Mouse (Mus musculus): Measurements from ENCODE around the gene A030003K21Rik.
"Not testable (repeated sequence)": the region's sequence is repeated elsewhere in the genome, so short reads cannot be mapped to it uniquely, and the experiment has no call there.

Gene A030003K21Rik

DNA sequence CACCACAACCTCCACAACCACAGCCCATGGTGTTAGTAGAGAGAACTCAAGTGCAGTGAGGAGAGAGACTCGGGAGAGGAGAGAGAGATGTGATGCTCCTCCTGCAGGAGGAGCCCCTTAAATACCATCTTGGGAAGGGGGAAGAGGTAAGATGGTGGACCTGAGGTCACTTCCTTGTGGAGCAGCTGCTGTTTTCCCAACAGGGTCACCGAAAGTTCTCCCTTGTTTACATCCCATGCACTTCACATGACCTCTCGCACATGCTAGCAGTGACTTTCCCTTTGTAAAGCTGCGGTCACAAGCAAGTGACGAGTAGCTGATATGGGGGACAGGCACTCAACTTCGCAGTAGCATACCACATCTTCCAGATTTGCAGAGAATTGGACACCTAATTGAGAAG lies at the start of gene A030003K21Rik:
A030003K21Rik (minus strand) TSS at position 94 of the 400 bp plus-strand sequence.
- not testable (repeated sequence) for DNase-seq

DNA sequence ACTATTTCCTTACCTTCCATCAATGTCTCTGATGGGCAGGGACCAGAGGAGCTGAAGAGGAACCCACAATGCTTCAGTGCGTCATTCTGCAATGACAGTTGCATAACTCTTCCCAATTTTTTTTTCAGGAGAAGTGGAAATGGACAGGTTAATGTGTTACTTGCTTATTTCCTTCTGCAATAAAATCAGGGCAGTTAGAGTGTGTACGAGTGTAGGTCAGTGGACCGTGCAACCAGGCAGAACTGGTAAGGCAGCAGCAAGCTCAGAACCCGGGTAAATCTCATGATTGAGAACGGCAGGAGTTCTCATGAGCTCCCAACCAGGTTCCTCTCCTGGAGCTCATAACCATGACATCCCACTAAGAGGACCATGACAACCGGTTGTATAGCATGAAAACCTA lies 48.9 kb upstream of the A030003K21Rik start:
- DNase-seq, result no peak

DNA sequence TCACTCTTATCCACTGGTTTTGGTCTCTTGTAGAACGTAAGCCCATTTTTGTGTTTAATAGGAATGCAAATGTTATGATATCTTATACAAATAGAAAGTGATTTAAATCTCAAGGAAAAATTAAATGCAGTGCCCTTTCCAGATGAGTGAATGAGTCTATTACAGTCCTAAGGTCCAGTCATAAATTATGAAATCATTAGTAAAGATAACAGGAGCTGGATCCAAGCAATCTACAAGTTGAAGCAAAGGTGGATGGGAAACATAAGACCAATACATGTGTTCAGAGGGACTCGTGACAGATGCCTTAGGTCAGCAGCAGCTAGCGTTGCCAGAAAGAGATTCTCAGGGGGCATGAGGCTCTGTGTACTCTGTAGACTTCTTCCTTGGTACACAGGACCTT lies 48.4 kb upstream of the A030003K21Rik start:
- no peak for DNase-seq

DNA sequence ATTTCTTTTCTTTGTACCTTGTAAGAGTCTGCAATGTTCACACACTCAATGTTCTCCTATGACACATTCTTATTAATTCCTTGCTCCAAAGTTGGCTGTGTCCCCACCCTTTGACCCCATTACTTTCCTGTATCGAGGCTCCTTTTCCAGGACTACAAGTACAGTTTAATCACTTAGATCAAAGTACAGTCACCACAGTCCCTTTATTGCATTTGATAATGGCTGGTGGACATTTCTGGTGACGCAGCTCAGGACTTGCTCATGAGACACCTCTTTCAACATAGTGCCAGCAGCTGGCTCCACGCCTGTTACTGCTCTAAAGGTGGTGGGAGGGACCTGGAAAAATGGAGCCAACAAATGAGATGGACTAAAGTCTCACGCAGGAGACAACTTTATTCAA lies 47.9 kb upstream of the A030003K21Rik start:
- DNase-seq, result no peak

DNA sequence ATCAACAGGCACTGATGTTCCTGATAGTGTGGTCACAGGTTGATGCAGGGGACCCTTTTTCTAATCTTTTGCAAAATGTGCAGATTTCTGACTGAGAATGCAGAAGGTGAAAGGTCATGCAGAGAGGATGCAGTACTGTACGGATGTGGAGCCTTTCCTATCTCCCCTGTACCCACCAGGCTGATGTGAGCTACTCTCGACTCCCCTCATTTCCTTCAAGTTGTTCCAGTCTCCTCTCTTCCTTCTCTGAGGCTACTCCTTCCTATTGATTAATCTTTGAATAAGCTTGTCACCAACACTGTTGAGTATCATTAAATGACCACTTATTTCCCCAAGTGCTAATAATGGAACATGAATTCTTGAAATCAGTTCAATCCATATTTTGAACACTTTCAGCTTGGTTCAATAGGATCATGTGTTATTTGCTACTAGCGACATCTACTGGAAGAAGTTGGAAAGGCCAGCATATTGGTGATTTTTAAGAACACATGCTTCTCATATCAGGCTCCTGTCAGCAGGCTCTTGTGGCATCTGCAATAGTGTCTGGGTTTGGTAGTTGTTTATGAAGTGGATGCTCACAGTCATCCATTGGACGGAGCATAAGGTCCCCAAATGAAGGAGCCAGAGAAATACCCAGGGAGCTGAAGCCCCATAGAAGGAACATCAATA lies 44.5 kb upstream of the A030003K21Rik start:
- DNase-seq, result no peak

DNA sequence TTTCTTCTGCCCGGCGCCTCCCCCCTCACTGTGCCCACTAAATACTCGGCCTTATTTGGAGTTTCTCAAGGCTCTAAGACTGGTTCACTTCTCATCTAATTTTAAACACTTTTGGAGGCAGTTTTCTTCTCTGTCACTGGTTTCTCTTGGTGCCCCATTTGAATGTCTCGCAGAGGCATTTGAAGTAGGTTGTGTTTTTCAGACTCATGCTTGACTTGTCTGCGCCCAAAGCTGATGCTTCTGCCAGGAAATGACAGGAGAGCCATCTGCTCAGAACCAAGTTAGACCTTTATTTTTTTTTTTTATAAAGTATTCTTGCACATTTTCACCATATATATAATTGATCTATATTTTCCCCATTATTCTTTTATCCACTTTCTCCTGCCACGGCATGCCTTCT lies 43.5 kb upstream of the A030003K21Rik start:
- no peak for DNase-seq

DNA sequence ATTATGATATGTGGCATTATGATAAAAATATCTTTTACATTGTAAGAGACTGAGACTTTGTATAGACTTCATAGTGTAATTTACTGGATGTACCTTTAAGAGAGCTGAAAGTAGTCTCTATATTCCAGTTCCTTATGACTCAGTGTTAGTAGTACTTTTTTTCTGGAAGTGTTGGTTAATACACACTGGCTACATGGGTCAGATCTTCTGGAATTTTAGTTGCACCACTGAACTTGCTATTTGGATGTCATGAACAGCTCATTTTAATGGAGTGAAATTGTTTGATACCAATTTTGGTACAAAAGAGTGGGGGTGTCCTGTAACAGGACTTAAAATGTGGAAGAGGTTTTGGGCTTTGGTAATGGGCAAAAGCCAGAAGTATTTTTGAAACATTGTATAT lies 34.7 kb upstream of the A030003K21Rik start:
- DNase-seq, result no peak

DNA sequence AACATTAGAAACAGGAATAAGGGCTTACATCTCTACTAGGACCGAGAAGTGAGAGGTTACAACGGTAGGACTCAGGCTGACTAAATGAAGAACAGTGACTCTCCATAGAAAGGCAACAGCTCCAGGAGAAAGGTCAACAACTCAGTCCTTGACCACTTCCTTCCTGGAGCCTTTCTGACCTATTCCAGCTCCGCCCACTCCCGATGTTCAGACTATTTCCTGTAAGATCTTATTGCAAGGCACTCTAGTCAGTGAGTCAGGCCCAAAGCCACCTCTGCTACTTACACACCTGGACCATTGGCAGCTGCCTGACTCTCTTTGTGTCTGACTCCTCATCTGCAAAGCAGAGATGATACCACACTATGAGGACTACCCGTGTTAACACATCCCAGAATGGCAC lies 32.6 kb upstream of the A030003K21Rik start:
- DNase-seq, result no peak

DNA sequence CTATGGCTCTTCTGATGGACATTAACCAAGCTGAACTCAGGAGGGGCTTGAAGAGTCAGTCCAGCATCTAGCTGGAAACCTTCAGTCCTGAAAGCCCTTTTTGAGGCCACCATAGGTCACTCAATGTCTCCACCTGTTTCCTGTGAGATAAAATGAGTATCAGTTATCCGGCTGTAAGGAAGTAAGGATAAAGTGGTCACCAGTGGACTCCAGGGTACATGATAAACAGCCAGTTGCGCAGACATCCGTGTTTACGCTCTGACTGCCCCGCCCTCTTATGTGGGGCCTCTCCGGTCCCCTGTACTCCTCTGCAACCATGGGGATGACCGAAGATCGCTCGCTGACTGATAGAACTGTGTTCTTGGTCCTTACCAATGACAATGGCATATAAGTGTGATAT lies 31.2 kb upstream of the A030003K21Rik start:
- DNase-seq, result no peak

DNA sequence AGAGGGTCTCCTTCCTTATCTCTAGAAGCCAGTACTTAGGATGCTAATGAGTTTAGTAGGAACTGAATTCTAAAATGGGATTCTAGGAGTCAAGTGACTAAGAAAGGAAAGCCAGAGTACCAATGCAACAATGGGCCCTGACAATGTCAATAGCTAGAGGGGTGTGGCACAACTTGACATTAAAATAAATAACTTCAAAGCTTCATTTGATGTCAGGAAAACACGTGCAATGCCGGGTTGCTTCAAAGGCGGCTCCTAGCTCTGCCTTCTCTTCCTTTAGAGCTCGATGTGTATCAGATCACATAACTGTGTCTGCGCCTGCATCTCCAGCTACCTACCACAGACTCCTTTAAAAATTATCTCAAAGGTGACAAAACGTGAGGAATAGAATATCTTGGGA lies 30.7 kb upstream of the A030003K21Rik start:
- DNase-seq, result peak in 1 of 2 experiments; percentile 14

DNA sequence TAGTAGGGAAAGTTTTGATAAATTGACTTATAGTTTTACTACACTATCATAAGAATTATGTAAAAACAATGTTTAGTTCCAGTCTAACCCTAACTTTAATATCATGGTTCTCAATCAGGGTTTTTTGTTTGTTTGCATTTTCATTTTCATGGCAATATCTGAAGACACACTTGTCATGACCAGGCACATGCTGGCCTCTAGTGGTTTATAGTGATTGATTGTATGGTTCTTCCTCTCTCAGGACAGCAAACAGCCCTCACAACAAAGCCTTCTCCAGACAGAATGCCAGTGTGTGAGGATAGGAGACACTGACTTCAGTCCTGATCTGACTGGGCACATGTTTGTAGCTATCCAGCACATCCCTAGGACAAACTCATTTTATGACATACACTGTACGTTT lies 30.1 kb upstream of the A030003K21Rik start:
- no peak for DNase-seq

DNA sequence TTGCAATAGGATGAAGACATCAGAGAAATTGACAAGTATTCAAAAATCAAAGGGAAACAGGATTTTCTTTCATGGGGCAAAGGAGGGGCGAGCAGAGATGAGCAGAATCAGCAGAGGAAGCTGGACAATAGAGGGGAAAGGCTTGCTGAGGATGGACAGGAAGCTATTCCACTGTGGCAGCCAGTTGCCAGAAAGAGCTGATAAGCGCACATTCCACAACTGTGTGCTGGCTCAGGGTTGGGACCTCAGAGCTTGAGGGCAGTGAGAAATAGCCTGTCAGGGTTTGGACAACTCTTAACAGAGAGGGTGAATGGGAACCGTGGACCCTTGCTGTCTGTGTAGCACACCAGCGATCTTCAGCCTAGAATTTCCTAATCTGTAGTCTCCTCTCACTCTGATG lies 28.9 kb upstream of the A030003K21Rik start:
- DNase-seq, result no peak

DNA sequence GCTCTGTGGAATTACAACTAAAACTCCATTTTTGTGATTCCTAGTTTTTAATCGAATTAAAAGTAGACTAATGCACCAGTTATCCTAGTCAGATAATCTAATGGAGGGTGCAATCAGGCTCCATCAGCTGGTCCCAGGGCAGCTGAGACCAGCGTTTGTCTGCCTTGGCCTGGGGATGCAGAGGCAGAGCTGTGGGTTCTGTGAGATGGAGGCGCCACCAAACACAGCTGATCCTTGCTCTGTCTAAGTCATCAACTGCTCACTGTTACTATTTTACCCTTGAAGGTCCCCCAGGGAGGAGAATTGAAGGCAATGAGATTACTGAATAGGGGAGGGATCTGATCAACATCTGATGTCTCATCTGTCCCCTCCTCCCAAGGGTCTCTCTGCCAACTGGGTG lies 23.2 kb upstream of the A030003K21Rik start:
- DNase-seq, result no peak

DNA sequence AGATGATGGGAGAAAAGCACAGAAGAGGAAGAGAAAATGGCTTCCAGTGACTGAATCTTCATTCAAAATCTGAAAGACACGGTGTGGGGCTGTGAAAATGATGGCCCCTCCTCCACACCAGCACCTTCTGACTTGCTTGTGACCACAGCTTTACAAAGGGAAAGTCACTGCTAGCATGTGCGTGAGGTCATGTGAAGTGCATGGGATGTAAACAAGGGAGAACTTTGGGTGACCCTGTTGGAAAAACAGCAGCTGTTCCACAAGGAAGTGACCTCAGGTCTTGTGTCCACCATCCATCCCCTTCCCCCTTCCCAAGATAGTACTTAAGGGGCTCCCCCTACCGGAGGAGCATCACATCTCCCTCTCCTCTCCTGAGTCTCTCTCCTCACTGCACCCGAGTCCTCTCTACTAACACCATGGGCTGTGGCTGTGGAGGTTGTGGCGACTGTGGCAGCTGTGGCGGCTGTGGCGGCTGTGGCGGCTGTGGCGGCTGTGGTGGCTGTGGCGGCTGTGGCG lies 16.7 kb upstream of the A030003K21Rik start, which contains the start of gene Gm47955:
Gm47955 (plus strand) TSS at position 417 of the 516 bp plus-strand sequence.
- no peak for DNase-seq

DNA sequence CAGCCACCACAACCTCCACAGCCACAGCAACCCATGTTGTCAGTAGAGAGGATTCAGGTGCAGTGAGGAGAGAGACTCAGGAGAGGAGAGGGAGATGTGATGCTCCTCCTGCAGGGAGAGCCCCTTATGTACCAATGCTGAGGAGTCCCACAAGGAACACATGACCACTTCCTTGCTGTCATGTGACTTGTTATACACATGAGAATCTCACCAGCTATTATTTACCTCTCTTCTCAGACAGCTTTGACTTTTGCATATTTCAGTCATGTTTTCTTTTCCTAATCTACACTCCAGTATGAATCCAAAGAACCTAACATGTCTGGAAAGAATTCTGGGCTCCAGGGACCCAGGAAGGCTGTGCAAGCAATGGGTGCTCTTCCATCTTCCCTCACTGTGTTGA lies 12.7 kb upstream of the A030003K21Rik start, which contains the start of gene Gm7544:
Gm7544 (minus strand) TSS at position 101 of the 400 bp plus-strand sequence.
- not testable (repeated sequence) for DNase-seq

DNA sequence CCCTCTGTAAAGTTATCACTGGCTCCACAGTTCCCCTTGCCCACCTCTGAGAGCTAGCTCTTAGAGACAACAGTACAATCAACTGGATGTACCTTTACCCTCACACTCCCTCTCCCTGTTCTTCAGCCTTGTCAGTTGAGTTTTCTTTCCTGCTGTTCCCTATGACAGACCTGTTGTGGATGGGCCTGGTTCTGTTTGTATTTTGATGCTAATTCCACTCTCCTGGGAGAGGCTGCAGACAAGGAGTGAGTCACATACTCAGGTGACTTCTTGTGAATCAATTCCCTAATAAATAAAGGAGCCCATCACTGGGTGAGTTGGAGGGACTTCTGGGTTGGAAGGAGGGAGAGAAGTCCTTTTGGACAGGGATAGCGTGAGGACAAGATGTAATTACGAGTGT lies 5.4 kb upstream of the A030003K21Rik start:
- no peak for DNase-seq

DNA sequence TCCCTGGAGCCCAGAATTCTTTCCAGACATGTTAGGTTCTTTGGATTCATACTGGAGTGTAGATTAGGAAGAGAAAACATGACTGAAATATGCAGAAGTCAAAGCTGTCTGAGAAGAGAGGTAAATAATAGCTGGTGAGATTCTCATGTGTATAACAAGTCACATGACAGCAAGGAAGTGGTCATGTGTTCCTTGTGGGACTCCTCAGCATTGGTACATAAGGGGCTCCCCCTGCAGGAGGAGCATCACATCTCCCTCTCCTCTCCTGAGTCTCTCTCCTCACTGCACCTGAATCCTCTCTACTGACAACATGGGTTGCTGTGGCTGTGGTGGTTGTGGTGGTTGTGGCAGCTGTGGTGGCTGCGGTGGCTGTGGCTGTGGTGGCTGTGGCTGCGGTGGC lies 2.8 kb upstream of the A030003K21Rik start:
- DNase-seq, result not testable (repeated sequence)

DNA sequence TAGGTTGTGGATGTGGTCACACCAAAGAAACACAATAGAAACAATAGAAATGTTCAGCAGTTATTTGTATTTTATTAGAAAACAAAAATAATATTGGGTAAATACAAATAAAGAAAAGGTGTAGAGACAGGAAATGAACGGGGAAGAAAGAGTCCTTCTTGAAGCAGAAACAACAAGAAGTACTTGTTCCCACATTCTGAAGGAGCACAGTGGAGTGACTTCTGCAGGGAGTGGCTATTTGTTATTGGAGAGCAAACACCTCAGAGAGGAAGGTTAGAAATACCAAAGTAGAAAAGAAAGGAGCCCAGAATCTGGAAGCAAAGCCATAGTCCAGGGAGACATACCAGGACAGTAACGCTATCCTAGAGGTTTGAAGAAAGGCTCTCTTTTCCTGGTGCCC lies 683 bp downstream of the A030003K21Rik start:
- not testable (repeated sequence) for DNase-seq

DNA sequence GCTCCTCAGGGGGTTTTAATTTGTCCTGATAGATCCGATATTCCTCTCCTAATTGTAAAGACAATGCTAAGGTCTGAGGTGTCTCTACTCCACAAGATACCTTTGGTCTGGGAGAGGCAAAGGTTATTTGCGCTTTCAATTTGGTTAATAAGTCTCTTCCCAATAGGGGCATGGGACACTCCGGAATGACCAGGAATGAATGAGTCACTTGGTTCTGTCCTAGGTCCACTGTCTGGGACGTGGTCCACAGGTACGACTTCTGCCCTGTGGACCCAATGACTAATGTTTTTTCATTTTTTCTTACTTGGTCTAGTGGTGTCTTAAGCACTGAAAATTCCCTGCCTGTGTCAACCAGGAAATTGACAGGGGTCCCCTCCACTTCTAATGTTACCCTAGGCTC lies 4.5 kb downstream of the A030003K21Rik start:
- DNase-seq, result no peak

DNA sequence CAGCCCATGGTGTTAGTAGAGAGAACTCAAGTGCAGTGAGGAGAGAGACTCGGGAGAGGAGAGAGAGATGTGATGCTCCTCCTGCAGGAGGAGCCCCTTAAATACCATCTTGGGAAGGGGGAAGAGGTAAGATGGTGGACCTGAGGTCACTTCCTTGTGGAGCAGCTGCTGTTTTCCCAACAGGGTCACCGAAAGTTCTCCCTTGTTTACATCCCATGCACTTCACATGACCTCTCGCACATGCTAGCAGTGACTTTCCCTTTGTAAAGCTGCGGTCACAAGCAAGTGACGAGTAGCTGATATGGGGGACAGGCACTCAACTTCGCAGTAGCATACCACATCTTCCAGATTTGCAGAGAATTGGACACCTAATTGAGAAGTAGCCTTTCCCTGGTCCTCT lies 11.9 kb downstream of the A030003K21Rik start, which contains the start of gene Gm6217:
Gm6217 (minus strand) TSS at position 74 of the 400 bp plus-strand sequence.
- DNase-seq, result not testable (repeated sequence)

DNA sequence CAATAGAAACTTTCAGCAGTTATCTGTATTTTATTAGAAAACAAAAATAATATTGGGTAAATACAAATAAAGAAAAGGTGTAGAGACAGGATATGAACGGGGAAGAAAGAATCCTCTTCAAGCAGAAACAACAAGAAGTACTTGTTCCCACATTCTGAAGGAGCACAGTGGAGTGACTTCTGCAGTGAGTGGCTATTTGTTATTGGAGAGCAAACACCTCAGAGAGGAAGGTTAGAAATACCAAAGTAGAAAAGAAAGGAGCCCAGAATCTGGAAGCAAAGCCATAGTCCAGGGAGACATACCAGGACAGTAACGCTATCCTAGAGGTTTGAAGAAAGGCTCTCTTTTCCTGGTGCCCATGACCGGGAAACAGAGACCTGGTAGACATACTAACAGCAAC lies 12.6 kb downstream of the A030003K21Rik start:
- DNase-seq, result not testable (repeated sequence)

DNA sequence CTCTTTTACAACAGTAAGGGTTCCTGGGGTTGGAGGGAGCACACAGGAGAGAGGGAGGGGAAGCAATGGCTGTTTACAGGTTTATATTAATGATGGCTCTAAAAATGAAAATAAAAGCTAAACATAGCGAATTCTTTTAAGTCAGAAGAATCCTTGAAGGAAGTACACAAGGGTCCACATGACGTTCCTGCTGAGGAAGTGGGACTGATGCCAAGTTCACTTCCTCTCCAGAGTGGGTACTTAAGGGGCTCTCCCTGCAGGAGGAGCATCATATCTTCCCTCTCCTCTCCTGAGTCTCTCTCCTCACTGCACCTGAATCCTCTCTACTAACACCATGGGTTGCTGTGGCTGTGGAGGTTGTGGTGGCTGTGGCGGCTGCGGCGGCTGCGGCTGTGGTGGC lies 18.5 kb downstream of the A030003K21Rik start, which contains the start of gene A030014E15Rik:
A030014E15Rik (plus strand) TSS at position 268 of the 400 bp plus-strand sequence.
- no peak for DNase-seq

DNA sequence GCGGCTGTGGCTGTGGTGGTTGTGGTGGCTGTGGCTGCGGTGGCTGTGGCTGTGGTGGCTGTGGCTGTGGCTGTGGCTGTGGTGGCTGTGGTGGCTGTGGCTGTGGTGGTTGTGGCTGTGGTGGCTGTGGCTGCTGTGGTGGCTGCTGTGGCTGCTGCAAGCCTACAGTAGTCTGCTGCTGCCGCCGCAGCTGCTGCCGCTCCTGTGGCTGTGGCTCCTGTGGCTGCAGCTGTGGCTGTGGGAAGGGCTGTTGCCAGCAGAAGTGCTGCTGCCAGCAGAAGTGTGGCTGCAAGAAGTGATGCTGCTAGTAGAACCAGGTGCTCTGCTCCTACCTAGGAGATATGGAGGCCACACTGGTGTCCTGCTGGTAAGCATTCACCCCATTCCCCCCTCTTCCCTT lies 29.8 kb downstream of the A030003K21Rik start:
- DNase-seq, result not testable (repeated sequence)

DNA sequence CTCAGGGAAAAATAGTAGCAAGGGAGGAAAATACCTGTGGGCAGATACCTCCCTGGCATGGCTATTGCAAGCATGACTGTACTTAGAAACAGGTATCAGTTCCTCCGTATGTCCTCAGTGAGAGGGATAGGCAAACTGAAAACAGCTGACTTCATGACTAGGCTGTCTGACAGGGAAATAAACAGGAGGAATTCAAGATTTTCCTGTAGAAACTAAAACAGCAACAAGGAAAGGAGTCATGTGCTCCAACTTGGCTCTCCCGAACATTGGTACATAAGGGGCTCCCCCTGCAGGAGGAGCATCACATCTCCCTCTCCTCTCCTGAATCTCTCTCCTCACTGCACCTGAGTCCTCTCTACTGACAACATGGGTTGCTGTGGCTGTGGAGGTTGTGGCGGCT lies 30.2 kb downstream of the A030003K21Rik start, which contains the start of gene A030005L19Rik:
A030005L19Rik (plus strand) TSS at position 301 of the 400 bp plus-strand sequence.
- no peak for DNase-seq

Data from thymus, adult 18-20 months (tissue).